Mouse (Mus musculus): Measurements from ENCODE around the gene Rrp12. TPM values are rescaled to one million over a fixed set of nuclear protein-coding genes. Genes with fewer than 3 reads are reported as not detected.
"Not testable (repeated sequence)": the region's sequence is repeated elsewhere in the genome, so short reads cannot be mapped to it uniquely, and the experiment has no call there.

Gene Rrp12
- 10 to 100 TPM; 21.1 to 22.4 TPM for total RNA-seq (2021)
- long read RNA-seq, experiment 1, full-length matches to known transcripts = 37 of 53 reads
- long read RNA-seq, experiment 1, partial matches to known transcripts = 9 of 53 reads
- long read RNA-seq, experiment 1, other reads (novel, unspliced or antisense) = 7 of 53 reads
- long read RNA-seq, experiment 2, full-length matches to known transcripts = 51 of 64 reads
- long read RNA-seq, experiment 2, partial matches to known transcripts = 9 of 64 reads
- long read RNA-seq, experiment 2, other reads (novel, unspliced or antisense) = 4 of 64 reads

- peak; percentile 40 to 73 for DNase-seq (ENCODE audit: low spot score in 2 of 2)
These were observed at the start of gene Rrp12 for GRCm38 (mm10) chr19:41895460-41896318. Gene Rrp12 (minus strand): TSS chr19:41896173.

GRCm38 (mm10) chr19:41943841-41944240, 47.9 kb upstream of the Rrp12 start:
- no peak for DNase-seq (ENCODE audit: low spot score in 2 of 2)

GRCm38 (mm10) chr19:41938539-41938938, 42.6 kb upstream of the Rrp12 start:
- no peak for DNase-seq (ENCODE audit: low spot score in 2 of 2)

- no peak for DNase-seq (ENCODE audit: low spot score in 2 of 2)
These were observed 39.9 kb upstream of the Rrp12 start for GRCm38 (mm10) chr19:41935921-41936320.

- DNase-seq (ENCODE audit: low spot score in 2 of 2) = no peak
These were observed 38.2 kb upstream of the Rrp12 start for GRCm38 (mm10) chr19:41934124-41934523.

GRCm38 (mm10) chr19:41933179-41934086, 37.5 kb upstream of the Rrp12 start, which contains the start of the genes Exosc1 and Zdhhc16:
Gene Exosc1 (minus strand): TSS chr19:41933423.
Gene Zdhhc16 (plus strand): TSS chr19:41933480.
- peak; percentile 93 to 97 for DNase-seq (ENCODE audit: low spot score in 2 of 2)

- no peak for DNase-seq (ENCODE audit: low spot score in 2 of 2)
These were observed 36.7 kb upstream of the Rrp12 start for GRCm38 (mm10) chr19:41932686-41933085.

GRCm38 (mm10) chr19:41920412-41921067, 24.6 kb upstream of the Rrp12 start:
- no peak for DNase-seq (ENCODE audit: low spot score in 2 of 2)

GRCm38 (mm10) chr19:41919471-41919870, 23.5 kb upstream of the Rrp12 start:
- DNase-seq (ENCODE audit: low spot score in 2 of 2) = no peak

GRCm38 (mm10) chr19:41916853-41917252, 20.9 kb upstream of the Rrp12 start:
- DNase-seq (ENCODE audit: low spot score in 2 of 2) = no peak

- DNase-seq (ENCODE audit: low spot score in 2 of 2) = no peak
These were observed 19.3 kb upstream of the Rrp12 start for GRCm38 (mm10) chr19:41915294-41915693.

GRCm38 (mm10) chr19:41914592-41914882, 18.6 kb upstream of the Rrp12 start:
- not testable (repeated sequence) for DNase-seq (ENCODE audit: low spot score in 2 of 2)

GRCm38 (mm10) chr19:41913774-41914591, 18.0 kb upstream of the Rrp12 start:
- no peak for DNase-seq (ENCODE audit: low spot score in 2 of 2)

- peak in 1 of 2 experiments; percentile 29 for DNase-seq (ENCODE audit: low spot score in 2 of 2)
These were observed 16.4 kb upstream of the Rrp12 start for GRCm38 (mm10) chr19:41912121-41913080.

- peak; percentile 97 for DNase-seq (ENCODE audit: low spot score in 2 of 2)
These were observed 15.5 kb upstream of the Rrp12 start, which contains the start of gene Pgam1 for GRCm38 (mm10) chr19:41911178-41912073. Gene Pgam1 (plus strand): TSS chr19:41911923.

- no peak for DNase-seq (ENCODE audit: low spot score in 2 of 2)
These were observed 14.4 kb upstream of the Rrp12 start for GRCm38 (mm10) chr19:41910396-41910795.

- DNase-seq (ENCODE audit: low spot score in 2 of 2) = no peak
These were observed 12.8 kb upstream of the Rrp12 start for GRCm38 (mm10) chr19:41908736-41909135.

All from gastrocnemius, postnatal 4 days (tissue).